Mouse (Mus musculus) forebrain, postnatal 0 days (tissue): ENCODE data around the gene Sec11a. TPM values are rescaled to one million over a fixed set of nuclear protein-coding genes. Genes with fewer than 3 reads are reported as not detected.
A peak's percentile ranks its signal among the peaks of the same experiment; 100 is the strongest.

Experiments
- ATAC-seq: fragments of 200-750 bp; cut with Nextera tagmentation; 2 replicates; pipeline ENCODE4 v1.8.0; 2017; ENCODE audit warnings: mild to moderate bottlenecking, moderate library complexity
- DNase-seq: peaks from one replicate; pipeline ENCODE4 v3.0.0-alpha.2; 2015
- H3K27ac ChIP-seq: fragments of 300-500 bp; sonication (generic); 2 replicates; pipeline ENCODE4 v1.5.1; 2014; ENCODE audit warnings: low read depth, mild to moderate bottlenecking, antibody characterized with exemption, low read length, moderate library complexity, mixed read lengths
- H3K27me3 ChIP-seq: fragments of 300-500 bp; sonication (generic); 2 replicates; pipeline ENCODE4 v1.6.1; 2014; ENCODE audit warnings: mild to moderate bottlenecking, low read length, mixed read lengths; ENCODE audit not compliant: insufficient read depth
- H3K36me3 ChIP-seq: fragments of 300-500 bp; sonication (generic); 2 replicates; pipeline ENCODE4 v1.6.1; 2014; ENCODE audit warnings: mild to moderate bottlenecking, moderate library complexity; ENCODE audit not compliant: insufficient read depth
- H3K4me1 ChIP-seq: fragments of 300-500 bp; sonication (generic); 2 replicates; pipeline ENCODE4 v1.6.1; 2014; ENCODE audit warnings: antibody characterized with exemption; ENCODE audit not compliant: insufficient read depth
- H3K4me2 ChIP-seq: fragments of 300-500 bp; sonication (generic); 2 replicates; pipeline ENCODE4 v1.6.1; 2014; ENCODE audit warnings: low read depth, mild to moderate bottlenecking, moderate library complexity
- H3K4me3 ChIP-seq: fragments of 300-500 bp; sonication (generic); 2 replicates; pipeline ENCODE4 v1.5.1; 2014; ENCODE audit warnings: low read depth, low read length, mixed read lengths
- H3K9ac ChIP-seq: fragments of 300-500 bp; sonication (generic); 2 replicates; pipeline ENCODE4 v1.6.1; 2014; ENCODE audit warnings: mild to moderate bottlenecking
- H3K9me3 ChIP-seq: fragments of 300-500 bp; sonication (generic); 2 replicates; pipeline ENCODE4 v1.6.1; 2016; ENCODE audit warnings: low read length
- CTCF ChIP-seq: sonication (generic); IDR thresholded peaks from 2 replicates; pipeline ENCODE4 v1.5.1; 2016; ENCODE audit warnings: antibody characterized with exemption, control low read depth, low read depth
- WGBS: fragments of 180-500 bp; shearing (Covaris S2); extraction: QIAGEN DNeasy Blood & Tissue Kit; methylation state at CpG from one replicate; pipeline ENCODE4 v1.1.7; 2014; 5-methylcytosine and 5-hydroxymethylcytosine counted together
- polyA plus RNA-seq: library from polyadenylated mRNA; unstranded; fragments of >200 nt; fragmentation: Nextera tagmentation; extraction: Ambion mirVana; gene quantifications from 2 replicates; pipeline ENCODE4 v1.2.1, GENCODE M21; 2015
- total RNA-seq: library from RNA; depleted of rRNA; stranded (reverse); fragments of >200 nt; gene quantifications from 2 replicates; pipeline ENCODE4 v1.2.3, GENCODE M21; 2014

The Sec11a gene
- total and polyA plus RNA-seq, 2 experiments from 2014 or later: 72.5 to 133 TPM

- TF ChIP-seq CTCF: no peak
- no peak overlapping the region for H3K4me2 ChIP-seq
- WGBS: 82% methylated on average over 2 of the region's 2 CpGs
- peaks cover 46% of the 10 kb centered on the region for H3K36me3 ChIP-seq
- no peak overlapping the region for H3K4me3 ChIP-seq
- no peak for DNase-seq
- H3K4me1 ChIP-seq: no peaks in the 10 kb centered on the region
- H3K27me3 ChIP-seq: no peaks in the 10 kb centered on the region
- no peak for ATAC-seq
- no peak overlapping the region for H3K9ac ChIP-seq
- H3K27ac ChIP-seq: no peak overlapping the region
- H3K9me3 ChIP-seq: no peaks in the 10 kb centered on the region
Observed at GRCm38 (mm10) chr7:80923165-80923564, 24.4 kb downstream of the Sec11a start.

- Histone ChIP-seq H3K27ac (no peak overlapping the region), H3K9me3 (no peaks in the 10 kb centered on the region), H3K9ac (no peak overlapping the region), H3K4me3 (no peak overlapping the region), H3K27me3 (no peaks in the 10 kb centered on the region), H3K36me3 (peaks cover 55% of the 10 kb centered on the region), H3K4me2 (no peak overlapping the region), H3K4me1 (no peaks in the 10 kb centered on the region)
- whole genome bisulfite sequencing: 90% methylated on average over 5 of the region's 5 CpGs
- TF ChIP-seq CTCF: no peak
- no peak for ATAC-seq
- no peak for DNase-seq
Observed at GRCm38 (mm10) chr7:80919647-80920008, 28.0 kb downstream of the Sec11a start.

- ATAC-seq: no peak
- H3K36me3 ChIP-seq: peaks cover 55% of the 10 kb centered on the region
- H3K9ac ChIP-seq: no peak overlapping the region
- no peak overlapping the region for H3K4me3 ChIP-seq
- H3K9me3 ChIP-seq: no peaks in the 10 kb centered on the region
- H3K4me2 ChIP-seq: no peak overlapping the region
- no peaks in the 10 kb centered on the region for H3K4me1 ChIP-seq
- DNase-seq: no peak
- H3K27ac ChIP-seq: no peak overlapping the region
- H3K27me3 ChIP-seq: no peaks in the 10 kb centered on the region
- WGBS: 91% methylated on average over 8 of the region's 8 CpGs
- TF ChIP-seq CTCF: no peak
Observed at GRCm38 (mm10) chr7:80918982-80919646, 28.5 kb downstream of the Sec11a start.

GRCm38 (mm10) chr7:80917916-80918465 lies 29.6 kb downstream of the Sec11a start:
- Histone ChIP-seq H3K4me3 (no peak overlapping the region), H3K9me3 (no peaks in the 10 kb centered on the region), H3K4me1 (no peaks in the 10 kb centered on the region), H3K27me3 (no peaks in the 10 kb centered on the region), H3K27ac (no peak overlapping the region), H3K9ac (no peak overlapping the region), H3K4me2 (no peak overlapping the region), H3K36me3 (peaks cover 56% of the 10 kb centered on the region)
- DNase-seq: no peak
- 85% methylated on average over 4 of the region's 4 CpGs for WGBS
- TF ChIP-seq CTCF: no peak
- no peak for ATAC-seq

- Histone ChIP-seq H3K4me2 (no peak overlapping the region), H3K4me3 (no peak overlapping the region), H3K36me3 (peaks cover 70% of the 10 kb centered on the region), H3K4me1 (no peaks in the 10 kb centered on the region), H3K9ac (no peak overlapping the region), H3K27me3 (no peaks in the 10 kb centered on the region), H3K9me3 (no peaks in the 10 kb centered on the region), H3K27ac (no peak overlapping the region)
- 88% methylated on average over 8 of the region's 8 CpGs for WGBS
- no peak for TF ChIP-seq CTCF
- no peak for ATAC-seq
- no peak for DNase-seq
Observed at GRCm38 (mm10) chr7:80912496-80912895, 35.1 kb downstream of the Sec11a start.

GRCm38 (mm10) chr7:80911053-80911452 lies 36.5 kb downstream of the Sec11a start:
- no peak for DNase-seq
- Histone ChIP-seq H3K4me2 (no peak overlapping the region), H3K27me3 (no peaks in the 10 kb centered on the region), H3K4me3 (no peak overlapping the region), H3K4me1 (no peaks in the 10 kb centered on the region), H3K9me3 (no peaks in the 10 kb centered on the region), H3K36me3 (peaks cover 66% of the 10 kb centered on the region), H3K9ac (no peak overlapping the region), H3K27ac (no peak overlapping the region)
- ATAC-seq: no peak
- WGBS: 75% methylated on average over 7 of the region's 7 CpGs
- no peak for TF ChIP-seq CTCF

GRCm38 (mm10) chr7:80904921-80905515 lies 42.6 kb downstream of the Sec11a start, which contains the start of gene Nmb:
TSS of gene Nmb (minus strand) at chr7:80905076.
- peaks cover 9% of the 10 kb centered on the region for H3K4me1 ChIP-seq
- peak within 1 kb of the TSS; percentile 77 for H3K4me2 ChIP-seq
- no peaks in the 10 kb centered on the region for H3K27me3 ChIP-seq
- peak within 1 kb of the TSS; percentile 33 for H3K4me3 ChIP-seq
- no peak for TF ChIP-seq CTCF
- no peaks in the 10 kb centered on the region for H3K9me3 ChIP-seq
- peaks cover 34% of the 10 kb centered on the region for H3K36me3 ChIP-seq
- peak; percentile 62 for ATAC-seq
- peak within 1 kb of the TSS; percentile 45 for H3K27ac ChIP-seq
- DNase-seq: peak; percentile 78
- peak within 1 kb of the TSS; percentile 50 for H3K9ac ChIP-seq
- WGBS: 6% methylated on average over 19 of the region's 19 CpGs
